Mouse (Mus musculus) small intestine, adult 2 months (tissue): ENCODE data around the gene Atxn7.

Source experiments
- CTCF ChIP-seq: fragments of 200-500 bp; IDR thresholded peaks from 2 replicates; pipeline ENCODE4 v1.5.1; 2012; ENCODE audit warnings: low read depth, mild to moderate bottlenecking, control low read depth, inconsistent platforms, low read length, moderate library complexity, mixed read lengths; ENCODE audit not compliant: insufficient replicate concordance, insufficient read length; ENCODE audit errors: extremely low read depth
- POLR2A ChIP-seq: fragments of 200-500 bp; IDR thresholded peaks from 2 replicates; pipeline ENCODE4 v1.6.1; 2012; ENCODE audit warnings: low read depth, mild to moderate bottlenecking, control low read depth, inconsistent platforms, low read length, moderate library complexity

- TF ChIP-seq CTCF = no peak
- no peak for TF ChIP-seq POLR2A
These were observed 71.6 kb downstream of the Atxn7 start for GRCm38 (mm10) chr14:14032842-14033241.
